Mouse (Mus musculus): ENCODE results near the gene Tmem221.
A peak's percentile ranks its signal among the peaks of the same experiment; 100 is the strongest.

Gene Tmem221

DNA sequence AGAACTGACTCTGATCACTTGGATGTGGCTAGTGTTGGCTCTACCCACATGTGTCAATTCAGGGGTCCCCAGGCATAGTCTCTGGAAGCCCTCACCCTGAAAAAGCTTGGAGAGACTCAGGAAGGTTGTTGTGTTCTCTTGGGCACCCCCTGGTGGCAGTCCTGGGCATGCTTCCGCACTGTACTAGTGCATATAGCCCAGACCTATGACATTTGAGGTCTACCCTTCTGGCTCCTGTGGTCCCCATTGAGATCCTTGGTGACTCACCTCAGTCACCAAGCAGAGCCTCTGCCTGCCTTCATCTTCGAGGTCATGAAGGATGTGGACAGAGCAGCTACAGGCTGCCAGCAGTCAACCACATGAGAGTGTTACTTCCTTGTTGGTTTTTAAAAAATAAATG is 28.2 kb upstream of the Tmem221 start:
- no peak for TF ChIP-seq POU5F1 (IDR thresholded peaks at IDR 0.05; ENCODE audit: borderline replicate concordance, low read length)
- TF ChIP-seq CTCF (conservative IDR thresholded peaks at IDR 0.05; ENCODE audit: low read length): peak; percentile 81
- peaks cover 54% of the 10 kb centered on the region for H3K4me1 ChIP-seq (replicated peaks; ENCODE audit: low read depth, low read length)
- H3K27me3 ChIP-seq (ENCODE audit: insufficient read depth, low read length): peaks cover 27% of the 10 kb centered on the region
- H3K4me3 ChIP-seq (replicated peaks; ENCODE audit: low read length): no peak overlapping the region
- no peaks in the 10 kb centered on the region for H3K9me3 ChIP-seq (ENCODE audit: low read length)
- H3K36me3 ChIP-seq (ENCODE audit: insufficient read depth, low read length): peaks cover 27% of the 10 kb centered on the region

DNA sequence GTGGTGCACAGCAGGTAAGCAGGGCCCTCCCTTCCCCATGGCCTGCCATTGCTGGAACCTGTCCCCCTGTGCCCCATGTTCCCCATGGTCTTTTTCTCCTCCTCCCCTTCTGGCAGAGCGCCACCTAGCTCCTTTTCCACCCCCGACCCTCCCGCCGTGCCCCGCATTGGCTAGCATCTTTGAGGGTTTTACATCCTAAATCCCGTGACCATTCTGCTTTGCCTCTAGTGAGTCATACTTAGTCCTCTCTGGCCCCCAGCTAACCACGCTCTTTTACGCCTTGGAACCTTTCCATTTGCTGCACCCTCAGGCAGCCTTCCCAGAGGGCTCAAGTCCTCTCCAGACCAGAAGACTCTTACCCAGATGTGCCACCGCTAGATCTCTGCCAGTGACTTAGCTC is 21.5 kb upstream of the Tmem221 start:
- peak overlapping the region; percentile 73 for H3K4me3 ChIP-seq (replicated peaks; ENCODE audit: low read length)
- no peaks in the 10 kb centered on the region for H3K9me3 ChIP-seq (ENCODE audit: low read length)
- H3K4me1 ChIP-seq (replicated peaks; ENCODE audit: low read depth, low read length): peaks cover 56% of the 10 kb centered on the region
- peaks cover 24% of the 10 kb centered on the region for H3K27me3 ChIP-seq (ENCODE audit: insufficient read depth, low read length)
- TF ChIP-seq CTCF (conservative IDR thresholded peaks at IDR 0.05; ENCODE audit: low read length) (no peak), NANOG (IDR thresholded peaks at IDR 0.05; ENCODE audit: borderline replicate concordance, low read length) (no peak), POU5F1 (IDR thresholded peaks at IDR 0.05; ENCODE audit: borderline replicate concordance, low read length) (no peak)
- H3K36me3 ChIP-seq (ENCODE audit: insufficient read depth, low read length): peaks cover 23% of the 10 kb centered on the region

DNA sequence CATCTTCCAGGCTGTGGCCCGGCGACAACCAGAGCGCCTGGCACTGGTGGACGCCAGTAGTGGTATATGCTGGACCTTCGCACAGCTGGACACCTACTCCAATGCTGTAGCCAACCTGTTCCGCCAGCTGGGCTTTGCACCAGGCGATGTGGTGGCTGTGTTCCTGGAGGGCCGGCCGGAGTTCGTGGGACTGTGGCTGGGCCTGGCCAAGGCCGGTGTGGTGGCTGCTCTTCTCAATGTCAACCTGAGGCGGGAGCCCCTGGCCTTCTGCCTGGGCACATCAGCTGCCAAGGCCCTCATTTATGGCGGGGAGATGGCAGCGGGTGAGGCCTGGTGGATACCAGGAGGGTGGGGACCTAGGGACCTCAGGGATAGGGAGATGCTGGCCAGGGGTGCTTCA is 20.8 kb upstream of the Tmem221 start:
- peaks cover 16% of the 10 kb centered on the region for H3K27me3 ChIP-seq (ENCODE audit: insufficient read depth, low read length)
- no peaks in the 10 kb centered on the region for H3K9me3 ChIP-seq (ENCODE audit: low read length)
- TF ChIP-seq NANOG (IDR thresholded peaks at IDR 0.05; ENCODE audit: borderline replicate concordance, low read length): no peak
- H3K4me3 ChIP-seq (replicated peaks; ENCODE audit: low read length): peak overlapping the region; percentile 73
- peaks cover 16% of the 10 kb centered on the region for H3K36me3 ChIP-seq (ENCODE audit: insufficient read depth, low read length)
- peaks cover 54% of the 10 kb centered on the region for H3K4me1 ChIP-seq (replicated peaks; ENCODE audit: low read depth, low read length)

DNA sequence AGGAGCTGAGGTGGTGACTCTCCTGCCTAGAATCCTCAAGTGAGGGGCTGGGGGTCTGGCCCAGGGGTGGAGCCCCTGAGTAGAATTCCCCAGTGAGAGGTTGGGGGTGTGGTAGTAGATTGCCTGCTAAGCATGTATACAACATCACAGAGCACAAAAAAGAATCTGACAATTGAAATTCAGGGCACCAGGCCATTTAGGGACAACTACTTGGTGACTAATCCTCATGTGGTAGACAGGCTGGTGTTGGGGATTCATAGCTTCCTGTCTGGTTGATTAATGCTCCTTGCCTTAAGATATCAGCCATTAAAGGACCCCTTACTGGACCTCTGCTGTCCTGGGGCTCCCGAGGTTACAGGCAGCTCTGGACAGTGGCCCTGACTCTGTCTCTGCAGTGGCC is 20.3 kb upstream of the Tmem221 start:
- H3K4me3 ChIP-seq (replicated peaks; ENCODE audit: low read length): peak overlapping the region; percentile 73
- no peak for TF ChIP-seq NANOG (IDR thresholded peaks at IDR 0.05; ENCODE audit: borderline replicate concordance, low read length)
- no peak for TF ChIP-seq POU5F1 (IDR thresholded peaks at IDR 0.05; ENCODE audit: borderline replicate concordance, low read length)
- TF ChIP-seq CTCF (conservative IDR thresholded peaks at IDR 0.05; ENCODE audit: low read length): no peak

GRCm38 (mm10) chr8:71577856-71578387 is 19.3 kb upstream of the Tmem221 start:
- TF ChIP-seq POU5F1 (IDR thresholded peaks at IDR 0.05; ENCODE audit: borderline replicate concordance, low read length): no peak
- no peak for TF ChIP-seq NANOG (IDR thresholded peaks at IDR 0.05; ENCODE audit: borderline replicate concordance, low read length)
- no peak for TF ChIP-seq CTCF (conservative IDR thresholded peaks at IDR 0.05; ENCODE audit: low read length)
- Histone ChIP-seq H3K9me3 (ENCODE audit: low read length) (no peaks in the 10 kb centered on the region), H3K36me3 (ENCODE audit: insufficient read depth, low read length) (peaks cover 13% of the 10 kb centered on the region), H3K4me1 (replicated peaks; ENCODE audit: low read depth, low read length) (peaks cover 49% of the 10 kb centered on the region), H3K27me3 (ENCODE audit: insufficient read depth, low read length) (peaks cover under 1% of the 10 kb centered on the region), H3K4me3 (replicated peaks; ENCODE audit: low read length) (no peak overlapping the region)

More for the DNA sequence above, 20.3 kb upstream of the Tmem221 start:
- Histone ChIP-seq H3K27me3 (ENCODE audit: insufficient read depth, low read length) (peaks cover 12% of the 10 kb centered on the region), H3K9me3 (ENCODE audit: low read length) (no peaks in the 10 kb centered on the region), H3K36me3 (ENCODE audit: insufficient read depth, low read length) (peaks cover 13% of the 10 kb centered on the region), H3K4me1 (replicated peaks; ENCODE audit: low read depth, low read length) (peaks cover 53% of the 10 kb centered on the region)

DNA sequence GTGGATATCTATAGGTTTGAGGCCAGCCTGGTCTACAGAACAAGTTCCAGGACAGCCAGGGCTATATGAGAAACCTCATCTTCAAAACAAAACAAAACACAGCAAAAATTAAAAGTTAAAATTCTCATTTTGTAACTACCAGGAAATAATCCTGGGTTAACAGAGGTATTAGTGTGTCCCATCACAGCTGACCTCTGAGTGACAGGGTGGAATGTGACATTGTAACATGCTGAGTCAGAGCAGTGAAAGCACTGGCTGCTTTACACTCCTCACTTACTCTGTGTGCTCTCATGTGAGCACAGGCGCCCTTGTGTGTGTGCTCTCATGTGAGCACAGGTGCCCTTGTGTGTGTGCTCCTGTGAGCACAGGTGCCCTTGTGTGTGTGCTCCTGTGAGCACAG is 16.3 kb upstream of the Tmem221 start:
- no peak overlapping the region for H3K4me3 ChIP-seq (replicated peaks; ENCODE audit: low read length)

DNA sequence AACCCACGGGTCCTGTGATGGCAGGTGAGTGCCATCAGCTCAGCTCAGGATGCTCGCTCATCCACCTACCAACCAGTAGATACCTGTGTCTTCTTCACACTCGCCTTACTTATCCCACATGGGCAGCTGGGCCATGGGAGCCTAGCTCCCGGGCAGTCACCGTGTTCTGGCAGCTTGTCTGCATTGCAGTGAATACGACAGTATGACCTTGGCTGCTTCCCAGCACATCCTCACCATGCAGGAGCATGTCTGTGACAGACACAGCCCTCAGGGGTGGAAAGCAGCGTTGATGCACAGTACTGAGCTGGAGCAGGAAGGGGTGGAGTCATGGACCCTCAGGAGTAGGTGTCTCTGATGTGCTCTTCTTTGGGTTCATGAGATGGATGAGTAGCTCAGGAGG is 15.8 kb upstream of the Tmem221 start:
- H3K27me3 ChIP-seq (ENCODE audit: insufficient read depth, low read length): no peaks in the 10 kb centered on the region
- peaks cover 40% of the 10 kb centered on the region for H3K4me1 ChIP-seq (replicated peaks; ENCODE audit: low read depth, low read length)
- no peaks in the 10 kb centered on the region for H3K36me3 ChIP-seq (ENCODE audit: insufficient read depth, low read length)
- no peak for TF ChIP-seq NANOG (IDR thresholded peaks at IDR 0.05; ENCODE audit: borderline replicate concordance, low read length)
- TF ChIP-seq CTCF (conservative IDR thresholded peaks at IDR 0.05; ENCODE audit: low read length): no peak
- TF ChIP-seq POU5F1 (IDR thresholded peaks at IDR 0.05; ENCODE audit: borderline replicate concordance, low read length): no peak
- no peaks in the 10 kb centered on the region for H3K9me3 ChIP-seq (ENCODE audit: low read length)
- no peak overlapping the region for H3K4me3 ChIP-seq (replicated peaks; ENCODE audit: low read length)

More for the DNA sequence above, 16.3 kb upstream of the Tmem221 start:
- TF ChIP-seq NANOG (IDR thresholded peaks at IDR 0.05; ENCODE audit: borderline replicate concordance, low read length): no peak
- TF ChIP-seq CTCF (conservative IDR thresholded peaks at IDR 0.05; ENCODE audit: low read length): no peak
- no peaks in the 10 kb centered on the region for H3K27me3 ChIP-seq (ENCODE audit: insufficient read depth, low read length)
- no peaks in the 10 kb centered on the region for H3K9me3 ChIP-seq (ENCODE audit: low read length)
- no peaks in the 10 kb centered on the region for H3K36me3 ChIP-seq (ENCODE audit: insufficient read depth, low read length)
- H3K4me1 ChIP-seq (replicated peaks; ENCODE audit: low read depth, low read length): peaks cover 46% of the 10 kb centered on the region

GRCm38 (mm10) chr8:71572847-71573633 is 14.4 kb upstream of the Tmem221 start:
- Histone ChIP-seq H3K4me3 (replicated peaks; ENCODE audit: low read length) (no peak overlapping the region), H3K9me3 (ENCODE audit: low read length) (no peaks in the 10 kb centered on the region), H3K4me1 (replicated peaks; ENCODE audit: low read depth, low read length) (peaks cover 39% of the 10 kb centered on the region), H3K36me3 (ENCODE audit: insufficient read depth, low read length) (no peaks in the 10 kb centered on the region), H3K27me3 (ENCODE audit: insufficient read depth, low read length) (peaks cover 2% of the 10 kb centered on the region; the same call in 1 of the 2 replicates)
- no peak for TF ChIP-seq POU5F1 (IDR thresholded peaks at IDR 0.05; ENCODE audit: borderline replicate concordance, low read length)
- no peak for TF ChIP-seq NANOG (IDR thresholded peaks at IDR 0.05; ENCODE audit: borderline replicate concordance, low read length)
- TF ChIP-seq CTCF (conservative IDR thresholded peaks at IDR 0.05; ENCODE audit: low read length): no peak

- Histone ChIP-seq H3K36me3 (ENCODE audit: insufficient read depth, low read length) (no peaks in the 10 kb centered on the region), H3K9me3 (ENCODE audit: low read length) (no peaks in the 10 kb centered on the region), H3K4me3 (replicated peaks; ENCODE audit: low read length) (no peak overlapping the region), H3K27me3 (ENCODE audit: insufficient read depth, low read length) (peaks cover 12% of the 10 kb centered on the region), H3K4me1 (replicated peaks; ENCODE audit: low read depth, low read length) (peaks cover 45% of the 10 kb centered on the region)
- no peak for TF ChIP-seq NANOG (IDR thresholded peaks at IDR 0.05; ENCODE audit: borderline replicate concordance, low read length)
- no peak for TF ChIP-seq POU5F1 (IDR thresholded peaks at IDR 0.05; ENCODE audit: borderline replicate concordance, low read length)
- TF ChIP-seq CTCF (conservative IDR thresholded peaks at IDR 0.05; ENCODE audit: low read length): no peak
These were observed 13.4 kb upstream of the Tmem221 start for GRCm38 (mm10) chr8:71572077-71572476.
